In genomic region chr11:20631026-20631940, GRCm38 (mm10) we compare ENCODE assay signal across 8 mouse cellular contexts.
DNase-seq lines count a peak whose midpoint lies in the region; ATAC-seq and TF ChIP-seq lines count a peak whose summit lies in the region.

No protein-coding gene starts in this region.

- DNase-seq in CD4-positive helper T cell, adult 2 months (ENCODE audit: low read depth, low spot score) = peak; percentile 94
- DNase-seq in heart, adult 9 months (ENCODE audit: low spot score in 2 of 2) = peak; percentile 97 to 98
- DNase-seq in kidney, adult 9 months = peak; percentile 99
- DNase-seq in limb, embryonic 14.5 days (ENCODE audit: low spot score) = peak; percentile 96
- peak; percentile 97 to 98 for DNase-seq in spleen, postnatal 4 days (ENCODE audit: low spot score in 2 of 2)

- H3K36me3 ChIP-seq in embryonic facial prominence, embryonic 15.5 days = no peaks in the 10 kb centered on the region
- no peaks in the 10 kb centered on the region for H3K36me3 ChIP-seq in limb, embryonic 14.5 days (ENCODE audit: control insufficient read depth, insufficient read depth, low read length)
- no peaks in the 10 kb centered on the region for H3K36me3 ChIP-seq in midbrain, embryonic 16.5 days (ENCODE audit: control insufficient read depth, insufficient read depth, low read length)

- WGBS in embryonic facial prominence, embryonic 15.5 days = 3% methylated on average over 33 of the region's 36 CpGs
- WGBS in limb, embryonic 14.5 days = 3% methylated on average over 35 of the region's 36 CpGs
- 3% methylated on average over 33 of the region's 36 CpGs for WGBS in midbrain, embryonic 16.5 days

- no peak for TF ChIP-seq POLR2A in bone marrow macrophage, adult 2 months (IDR thresholded peaks at IDR 0.05; ENCODE audit: borderline replicate concordance, low read depth, low read length)
- no peak for TF ChIP-seq POLR2A in limb, embryonic 14.5 days (IDR thresholded peaks at IDR 0.05; ENCODE audit: borderline replicate concordance, extremely low read depth, insufficient read depth, insufficient read length)

- no peaks in the 10 kb centered on the region for H3K27me3 ChIP-seq in embryonic facial prominence, embryonic 15.5 days
- H3K27me3 ChIP-seq in limb, embryonic 14.5 days (ENCODE audit: control insufficient read depth, insufficient read depth, low read length) = no peaks in the 10 kb centered on the region
- no peaks in the 10 kb centered on the region for H3K27me3 ChIP-seq in midbrain, embryonic 16.5 days (ENCODE audit: control insufficient read depth, insufficient read depth, low read depth, low read length)

- H3K4me3 ChIP-seq in bone marrow macrophage, adult 2 months (ENCODE audit: insufficient read depth, low read length) = peak overlapping the region; percentile 65
- peak overlapping the region; percentile 64 for H3K4me3 ChIP-seq in embryonic facial prominence, embryonic 15.5 days (replicated peaks)
- H3K4me3 ChIP-seq in limb, embryonic 14.5 days (replicated peaks; ENCODE audit: low read length) = peak overlapping the region; percentile 85
- peak overlapping the region; percentile 95 for H3K4me3 ChIP-seq in midbrain, embryonic 16.5 days (ENCODE audit: low read depth, low read length)

- ATAC-seq in embryonic facial prominence, embryonic 15.5 days (ENCODE audit: insufficient number of reproducible peaks, low FRiP score, low TSS enrichment, low read depth) = peak; percentile 93
- peak; percentile 60 for ATAC-seq in limb, embryonic 14.5 days (ENCODE audit: low FRiP score, low read depth)
- peak; percentile 93 for ATAC-seq in midbrain, embryonic 16.5 days

- peak overlapping the region; percentile 55 for H3K27ac ChIP-seq in bone marrow macrophage, adult 2 months (ENCODE audit: insufficient read depth, low read depth, low read length)
- H3K27ac ChIP-seq in embryonic facial prominence, embryonic 15.5 days (replicated peaks) = peak overlapping the region; percentile 97
- H3K27ac ChIP-seq in limb, embryonic 14.5 days (replicated peaks; ENCODE audit: low read depth, low read length) = peak overlapping the region; percentile 97
- peak overlapping the region; percentile 91 for H3K27ac ChIP-seq in midbrain, embryonic 16.5 days (ENCODE audit: low read length)

- no peak for TF ChIP-seq CTCF in bone marrow macrophage, adult 2 months (IDR thresholded peaks at IDR 0.05; ENCODE audit: low read depth, low read length)

- no peaks in the 10 kb centered on the region for H3K9me3 ChIP-seq in embryonic facial prominence, embryonic 15.5 days (replicated peaks)
- H3K9me3 ChIP-seq in limb, embryonic 14.5 days (ENCODE audit: control insufficient read depth, low read length) = no peaks in the 10 kb centered on the region
- no peaks in the 10 kb centered on the region for H3K9me3 ChIP-seq in midbrain, embryonic 16.5 days (replicated peaks; ENCODE audit: control insufficient read depth, low read length, poor library complexity, severe bottlenecking)

- peaks cover 6% of the 10 kb centered on the region; the same call in 1 of the 2 replicates for H3K4me1 ChIP-seq in bone marrow macrophage, adult 2 months (ENCODE audit: control insufficient read depth, insufficient read depth, low read length)
- H3K4me1 ChIP-seq in embryonic facial prominence, embryonic 15.5 days = peaks cover 28% of the 10 kb centered on the region
- H3K4me1 ChIP-seq in limb, embryonic 14.5 days (ENCODE audit: control insufficient read depth, insufficient read depth, low read length) = peaks cover 23% of the 10 kb centered on the region
- peaks cover 21% of the 10 kb centered on the region for H3K4me1 ChIP-seq in midbrain, embryonic 16.5 days (ENCODE audit: control insufficient read depth, insufficient read depth, low read length)

- H3K9ac ChIP-seq in embryonic facial prominence, embryonic 15.5 days = 0 out of 2 replicates have a peak overlapping the region, but pooled peaks have one; percentile 10
- peak overlapping the region; percentile 91 for H3K9ac ChIP-seq in limb, embryonic 14.5 days (ENCODE audit: low read depth, low read length, severe bottlenecking)
- H3K9ac ChIP-seq in midbrain, embryonic 16.5 days (ENCODE audit: low read depth, low read length) = peak overlapping the region; percentile 91

- H3K4me2 ChIP-seq in embryonic facial prominence, embryonic 15.5 days (replicated peaks) = peak overlapping the region; percentile 70
- H3K4me2 ChIP-seq in limb, embryonic 14.5 days (replicated peaks; ENCODE audit: low read depth, low read length, severe bottlenecking) = peak overlapping the region; percentile 80
- H3K4me2 ChIP-seq in midbrain, embryonic 16.5 days (ENCODE audit: low read length) = peak overlapping the region; percentile 94

Comparison
In these comparisons a context has a peak if more than half of its experiments do, and no peak if none do; other contexts are left out.
1. Peak in every context shown above with its lines: DNase-seq, ATAC-seq, H3K4me3 ChIP-seq and H3K27ac ChIP-seq.
2. H3K9ac ChIP-seq: peak in every context shown above with its lines; median percentile 91 in limb, embryonic 14.5 days; 91 in midbrain, embryonic 16.5 days; 10 in embryonic facial prominence, embryonic 15.5 days.